Mouse (Mus musculus) heart, adult 8-10 months (tissue): ENCODE results near the gene Mtg1. TPM values are rescaled to one million over a fixed set of nuclear protein-coding genes. Genes with fewer than 3 reads are reported as not detected.
"Not testable (repeated sequence)": the region's sequence is repeated elsewhere in the genome, so short reads cannot be mapped to it uniquely, and the experiment has no call there.

Experiments
- DNase-seq: peaks from one replicate; pipeline ENCODE4 v3.0.0; 2022; ENCODE audit warnings: low spot score
- total RNA-seq, 4 experiments: library from RNA; stranded (reverse); gene quantifications; 2 replicates each; pipeline ENCODE4 v1.2.4; 2022

The Mtg1 gene
- total RNA-seq, 4 experiments from 2014 or later, result 24.2 to 32.4 (median 29.3) TPM

- DNase-seq, result no peak
Measured at GRCm38 (mm10) chr7:140126934-140127333, 10.4 kb upstream of the Mtg1 start.

GRCm38 (mm10) chr7:140127911-140128310 lies 9.5 kb upstream of the Mtg1 start:
- DNase-seq, result no peak

- not testable (repeated sequence) for DNase-seq
Measured at GRCm38 (mm10) chr7:140132184-140132583, 5.2 kb upstream of the Mtg1 start.

- not testable (repeated sequence) for DNase-seq
Measured at GRCm38 (mm10) chr7:140134033-140134432, 3.3 kb upstream of the Mtg1 start.

GRCm38 (mm10) chr7:140135106-140135770 lies 2.1 kb upstream of the Mtg1 start:
- DNase-seq, result no peak

GRCm38 (mm10) chr7:140138021-140138310 lies 602 bp downstream of the Mtg1 start:
- DNase-seq, result no peak

- peak; percentile 69 for DNase-seq
Measured at GRCm38 (mm10) chr7:140141350-140141749, 4.0 kb downstream of the Mtg1 start.

- DNase-seq, result no peak
Measured at GRCm38 (mm10) chr7:140144550-140144949, 7.2 kb downstream of the Mtg1 start.

- DNase-seq, result no peak
Measured at GRCm38 (mm10) chr7:140153383-140153782, 16.0 kb downstream of the Mtg1 start.

- no peak for DNase-seq
Measured at GRCm38 (mm10) chr7:140153829-140154217, 16.5 kb downstream of the Mtg1 start.

- no peak for DNase-seq
Measured at GRCm38 (mm10) chr7:140154218-140154927, 17.0 kb downstream of the Mtg1 start, which contains the start of gene Sprn. Gene Sprn (minus strand): TSS chr7:140154877.

GRCm38 (mm10) chr7:140160363-140160762 lies 23.0 kb downstream of the Mtg1 start:
- DNase-seq, result no peak

GRCm38 (mm10) chr7:140164664-140165063 lies 27.3 kb downstream of the Mtg1 start, which contains the start of gene Olfr522:
Gene Olfr522 (minus strand): TSS chr7:140164764.
- no peak for DNase-seq

- no peak for DNase-seq
Measured at GRCm38 (mm10) chr7:140167950-140168349, 30.6 kb downstream of the Mtg1 start.

- no peak for DNase-seq
Measured at GRCm38 (mm10) chr7:140169386-140169785, 32.0 kb downstream of the Mtg1 start.

GRCm38 (mm10) chr7:140170863-140171262 lies 33.5 kb downstream of the Mtg1 start:
- no peak for DNase-seq

- no peak for DNase-seq
Measured at GRCm38 (mm10) chr7:140172936-140173335, 35.6 kb downstream of the Mtg1 start, which contains the start of gene Olfr523. Gene Olfr523 (plus strand): TSS chr7:140173217.

- DNase-seq, result no peak
Measured at GRCm38 (mm10) chr7:140179176-140179575, 41.8 kb downstream of the Mtg1 start.

- no peak for DNase-seq
Measured at GRCm38 (mm10) chr7:140180692-140181091, 43.3 kb downstream of the Mtg1 start.

- DNase-seq, result no peak
Measured at GRCm38 (mm10) chr7:140184206-140184605, 46.8 kb downstream of the Mtg1 start.

- DNase-seq, result no peak
Measured at GRCm38 (mm10) chr7:140186646-140187620, 49.6 kb downstream of the Mtg1 start.
